Mouse (Mus musculus): Measurements from ENCODE around the gene Cxcr4. TPM values are rescaled to one million over a fixed set of nuclear protein-coding genes. Genes with fewer than 3 reads are reported as not detected.

The Cxcr4 gene
- total and polyA plus RNA-seq, 3 experiments = 4.2 to 11.2 TPM; not detected in 1

DNA sequence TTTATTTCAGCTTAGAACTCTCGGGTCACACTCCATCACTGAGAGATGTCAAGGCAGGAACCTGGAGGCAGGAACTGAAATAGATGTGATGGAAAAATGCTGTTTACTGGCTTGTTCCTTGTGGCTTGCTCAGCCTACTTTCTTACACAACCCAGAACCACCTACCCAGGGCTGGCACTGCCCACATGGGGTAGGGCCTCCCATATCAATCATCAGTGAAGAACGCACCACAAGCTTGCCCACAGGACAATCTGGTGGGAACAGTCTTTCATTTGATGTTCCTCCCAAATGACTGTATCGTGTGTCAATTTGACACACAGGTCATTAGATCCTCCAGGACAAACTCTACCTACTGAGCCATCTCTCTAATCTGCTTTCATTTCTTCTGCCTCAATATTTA lies 28.2 kb downstream of the Cxcr4 start:
- Histone ChIP-seq H3K4me3 (ENCODE audit: control insufficient read depth in 1 of 2, insufficient read depth in 1 of 2, low read depth in 2 of 2, low read length in 2 of 2) (no peak overlapping the region), H3K9ac (ENCODE audit: control insufficient read depth, low read depth, low read length, poor library complexity, severe bottlenecking) (no peak overlapping the region), H3K4me1 (ENCODE audit: control insufficient read depth in 1 of 2, insufficient read depth in 2 of 2, low read length in 2 of 2) (no peaks in the 10 kb centered on the region), H3K79me2 (ENCODE audit: control insufficient read depth, insufficient read depth, low read length, poor library complexity) (no peaks in the 10 kb centered on the region), H3K36me3 (ENCODE audit: control insufficient read depth in 1 of 2, insufficient read depth in 2 of 2, low read length in 2 of 2) (no peaks in the 10 kb centered on the region), H3K27me3 (ENCODE audit: control insufficient read depth in 1 of 2, insufficient read depth in 2 of 2, low read length in 2 of 2) (peaks cover 1 to 2% of the 10 kb centered on the region in 2 experiments; a peak in 2 of 4 replicates), H3K9me3 (replicated peaks; ENCODE audit: insufficient read depth, low read length) (no peaks in the 10 kb centered on the region), H3K27ac (ENCODE audit: control insufficient read depth, low read depth, low read length) (no peak overlapping the region)
- TF ChIP-seq KAT2A (conservative IDR thresholded peaks at IDR 0.05; ENCODE audit: low read depth, low read length) (no peak), CTCF (IDR thresholded peaks at IDR 0.05 in 2 of 3, conservative IDR thresholded peaks at IDR 0.05 in 1 of 3; ENCODE audit: control insufficient read depth in 1 of 3, insufficient read depth in 1 of 3, low read depth in 2 of 3, low read length in 3 of 3, poor library complexity in 1 of 3, severe bottlenecking in 1 of 3) (no peak), MEF2A (IDR thresholded peaks at IDR 0.05; ENCODE audit: extremely low read depth, insufficient replicate concordance, low read depth, low read length, poor library complexity, severe bottlenecking) (no peak), JUND (IDR thresholded peaks at IDR 0.05; ENCODE audit: low read depth, low read length) (no peak), TAL1 (IDR thresholded peaks at IDR 0.05; ENCODE audit: low read length) (no peak), RCOR1 (IDR thresholded peaks at IDR 0.05; ENCODE audit: low read depth, low read length) (no peak), POLR2AphosphoS5 (IDR thresholded peaks at IDR 0.05; ENCODE audit: borderline replicate concordance, low read depth, low read length) (no peak), POLR2A (IDR thresholded peaks at IDR 0.05; ENCODE audit: control insufficient read depth in 1 of 2, insufficient read depth in 1 of 2, low read depth in 1 of 2, low read length in 2 of 2, poor library complexity in 1 of 2) (no peak), USF2 (IDR thresholded peaks at IDR 0.05; ENCODE audit: borderline replicate concordance in 1 of 2, insufficient read depth in 1 of 2, low read depth in 1 of 2, low read length in 2 of 2) (no peak), NELFE (IDR thresholded peaks at IDR 0.05; ENCODE audit: low read depth, low read length) (no peak), CHD2 (IDR thresholded peaks at IDR 0.05; ENCODE audit: low read length) (no peak), UBTF (IDR thresholded peaks at IDR 0.05; ENCODE audit: borderline replicate concordance, insufficient read depth, low read depth, low read length) (no peak), ETS1 (IDR thresholded peaks at IDR 0.05; ENCODE audit: low read depth, low read length) (no peak), E2F4 (IDR thresholded peaks at IDR 0.05; ENCODE audit: borderline replicate concordance, low read depth, low read length) (no peak), ELF1 (IDR thresholded peaks at IDR 0.05; ENCODE audit: low read depth, low read length) (no peak), TBP (IDR thresholded peaks at IDR 0.05; ENCODE audit: low read depth, low read length) (no peak), SIN3A (IDR thresholded peaks at IDR 0.05; ENCODE audit: low read length) (no peak), MXI1 (IDR thresholded peaks at IDR 0.05; ENCODE audit: low read depth, low read length) (no peak), ZMIZ1 (IDR thresholded peaks at IDR 0.05; ENCODE audit: low read depth, low read length) (no peak)
- DNase-seq (ENCODE audit: low read depth, low spot score) = no peak

DNA sequence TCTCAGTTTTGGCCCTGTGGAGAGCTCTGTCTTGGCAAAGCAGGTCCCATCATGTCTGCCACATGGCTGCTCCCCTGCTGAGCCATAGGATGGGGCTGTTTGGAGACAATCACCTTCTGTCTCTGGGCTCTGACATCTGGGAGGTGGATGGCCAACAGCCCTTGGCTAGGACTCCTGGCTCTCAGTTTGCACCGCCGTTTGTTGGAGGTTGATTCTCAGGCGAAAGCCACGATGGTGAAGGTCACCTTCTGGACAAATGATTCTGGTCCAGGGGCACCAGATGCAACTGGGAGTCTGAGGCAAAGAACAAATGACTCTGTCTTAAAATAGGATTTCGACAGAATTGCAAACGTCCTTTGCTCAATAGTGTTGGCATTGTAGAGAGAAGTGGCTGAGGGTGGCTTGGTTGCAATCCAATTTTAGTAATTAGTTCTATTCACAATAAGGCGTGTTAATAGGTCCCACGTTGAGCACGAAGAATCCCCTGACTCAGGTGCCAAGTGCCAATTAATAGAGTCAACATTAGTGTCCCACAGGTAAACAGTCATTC lies 30.7 kb downstream of the Cxcr4 start:
- H3K27me3 ChIP-seq (ENCODE audit: control insufficient read depth in 1 of 2, insufficient read depth in 2 of 2, low read length in 2 of 2) = peaks cover 0 to 1% of the 10 kb centered on the region in 2 experiments; a peak in 2 of 4 replicates
- TF ChIP-seq ZKSCAN1 (IDR thresholded peaks at IDR 0.05; ENCODE audit: low read depth, low read length) = no peak
- no peak for TF ChIP-seq POLR2AphosphoS5 (IDR thresholded peaks at IDR 0.05; ENCODE audit: borderline replicate concordance, low read depth, low read length)
- no peak for TF ChIP-seq TBP (IDR thresholded peaks at IDR 0.05; ENCODE audit: low read depth, low read length)
- no peak for TF ChIP-seq GABPA (IDR thresholded peaks at IDR 0.05; ENCODE audit: low read depth, low read length)
- no peak for TF ChIP-seq MEF2A (IDR thresholded peaks at IDR 0.05; ENCODE audit: extremely low read depth, insufficient replicate concordance, low read depth, low read length, poor library complexity, severe bottlenecking)
- no peak for TF ChIP-seq CTCF (IDR thresholded peaks at IDR 0.05 in 2 of 3, conservative IDR thresholded peaks at IDR 0.05 in 1 of 3; ENCODE audit: control insufficient read depth in 1 of 3, insufficient read depth in 1 of 3, low read depth in 2 of 3, low read length in 3 of 3, poor library complexity in 1 of 3, severe bottlenecking in 1 of 3)
- TF ChIP-seq NRF1 (IDR thresholded peaks at IDR 0.05; ENCODE audit: insufficient read depth, low read depth, low read length, poor library complexity, severe bottlenecking) = no peak
- TF ChIP-seq HCFC1 (IDR thresholded peaks at IDR 0.05; ENCODE audit: low read depth, low read length) = no peak
- TF ChIP-seq E2F4 (IDR thresholded peaks at IDR 0.05; ENCODE audit: borderline replicate concordance, low read depth, low read length) = no peak
- TF ChIP-seq EP300 (IDR thresholded peaks at IDR 0.05; ENCODE audit: low read depth in 1 of 2, low read length in 2 of 2) = no peak
- no peak for TF ChIP-seq ZC3H11A (IDR thresholded peaks at IDR 0.05; ENCODE audit: low read depth, low read length)
- no peak for TF ChIP-seq SMC3 (IDR thresholded peaks at IDR 0.05; ENCODE audit: low read depth, low read length)
- no peak for DNase-seq (ENCODE audit: low read depth, low spot score)
- H3K36me3 ChIP-seq (ENCODE audit: control insufficient read depth in 1 of 2, insufficient read depth in 2 of 2, low read length in 2 of 2) = no peaks in the 10 kb centered on the region
- H3K9ac ChIP-seq (ENCODE audit: control insufficient read depth, low read depth, low read length, poor library complexity, severe bottlenecking) = no peak overlapping the region
- H3K4me3 ChIP-seq (ENCODE audit: control insufficient read depth in 1 of 2, insufficient read depth in 1 of 2, low read depth in 2 of 2, low read length in 2 of 2) = no peak overlapping the region
- H3K9me3 ChIP-seq (replicated peaks; ENCODE audit: insufficient read depth, low read length) = no peaks in the 10 kb centered on the region
- no peaks in the 10 kb centered on the region for H3K4me1 ChIP-seq (ENCODE audit: control insufficient read depth in 1 of 2, insufficient read depth in 2 of 2, low read length in 2 of 2)
- H3K27ac ChIP-seq (ENCODE audit: control insufficient read depth, low read depth, low read length) = no peak overlapping the region
- no peaks in the 10 kb centered on the region for H3K79me2 ChIP-seq (ENCODE audit: control insufficient read depth, insufficient read depth, low read length, poor library complexity)

Data from MEL (cell line).